Mouse (Mus musculus): ENCODE results near the gene Dnaic1. TPM values are rescaled to one million over a fixed set of nuclear protein-coding genes. Genes with fewer than 3 reads are reported as not detected.
A peak's percentile ranks its signal among the peaks of the same experiment; 100 is the strongest.

The Dnaic1 gene
- polyA plus RNA-seq, 1 experiment from 2014 or later: 1.4 TPM

- DNase-seq (ENCODE audit: low spot score): peak; percentile 79
- Histone ChIP-seq H3K36me3 (no peaks in the 10 kb centered on the region), H3K4me3 (no peak overlapping the region), H3K27ac (no peak overlapping the region), H3K27me3 (ENCODE audit: insufficient read depth, poor library complexity, severe bottlenecking) (0 out of 2 replicates have a peak, but pooled peaks cover 6% of the 10 kb centered on the region), H3K9me3 (no peaks in the 10 kb centered on the region), H3K4me1 (peaks cover 7% of the 10 kb centered on the region; the same call in 1 of the 2 replicates)
- WGBS: 29% methylated on average over 6 of the region's 6 CpGs
Observed at GRCm38 (mm10) chr4:41552529-41552928, 17.0 kb upstream of the Dnaic1 start.

GRCm38 (mm10) chr4:41553116-41553515 is 16.5 kb upstream of the Dnaic1 start:
- DNase-seq (ENCODE audit: low spot score): no peak
- Histone ChIP-seq H3K4me1 (peaks cover 7% of the 10 kb centered on the region; the same call in 1 of the 2 replicates), H3K27ac (no peak overlapping the region), H3K9me3 (no peaks in the 10 kb centered on the region), H3K4me3 (no peak overlapping the region), H3K36me3 (no peaks in the 10 kb centered on the region), H3K27me3 (ENCODE audit: insufficient read depth, poor library complexity, severe bottlenecking) (0 out of 2 replicates have a peak, but pooled peaks cover 6% of the 10 kb centered on the region)
- WGBS: 77% methylated on average over 11 of the region's 11 CpGs

- H3K36me3 ChIP-seq: no peaks in the 10 kb centered on the region
- H3K27ac ChIP-seq: peak overlapping the region; percentile 25; the same call in 1 of the 2 replicates
- no peak for DNase-seq (ENCODE audit: low spot score)
- H3K4me1 ChIP-seq: peaks cover 7% of the 10 kb centered on the region; the same call in 1 of the 2 replicates
- no peaks in the 10 kb centered on the region for H3K9me3 ChIP-seq
- H3K27me3 ChIP-seq (ENCODE audit: insufficient read depth, poor library complexity, severe bottlenecking): 0 out of 2 replicates have a peak, but pooled peaks cover 6% of the 10 kb centered on the region
- WGBS: 68% methylated on average over 14 of the region's 14 CpGs
- peak overlapping the region; percentile 8; the same call in 1 of the 2 replicates for H3K4me3 ChIP-seq
Observed at GRCm38 (mm10) chr4:41554994-41555663, 14.4 kb upstream of the Dnaic1 start.

- Histone ChIP-seq H3K9me3 (no peaks in the 10 kb centered on the region), H3K4me3 (no peak overlapping the region), H3K4me1 (peaks cover 7% of the 10 kb centered on the region; the same call in 1 of the 2 replicates), H3K36me3 (no peaks in the 10 kb centered on the region), H3K27me3 (ENCODE audit: insufficient read depth, poor library complexity, severe bottlenecking) (0 out of 2 replicates have a peak, but pooled peaks cover 6% of the 10 kb centered on the region), H3K27ac (no peak overlapping the region)
- 45% methylated on average over 5 of the region's 5 CpGs for WGBS
- DNase-seq (ENCODE audit: low spot score): no peak
Observed at GRCm38 (mm10) chr4:41556311-41556953, 13.1 kb upstream of the Dnaic1 start.

GRCm38 (mm10) chr4:41557092-41557491 is 12.5 kb upstream of the Dnaic1 start:
- Histone ChIP-seq H3K36me3 (no peaks in the 10 kb centered on the region), H3K9me3 (no peaks in the 10 kb centered on the region)
- WGBS: 67% methylated on average over 3 of the region's 3 CpGs

GRCm38 (mm10) chr4:41563297-41563696 is 6.3 kb upstream of the Dnaic1 start:
- H3K27ac ChIP-seq: no peak overlapping the region
- 83% methylated on average over 5 of the region's 5 CpGs for WGBS
- H3K4me1 ChIP-seq: peaks cover 10% of the 10 kb centered on the region
- no peaks in the 10 kb centered on the region for H3K9me3 ChIP-seq
- peaks cover 22% of the 10 kb centered on the region for H3K27me3 ChIP-seq (ENCODE audit: insufficient read depth, poor library complexity, severe bottlenecking)
- H3K4me3 ChIP-seq: no peak overlapping the region
- H3K36me3 ChIP-seq: no peaks in the 10 kb centered on the region
- DNase-seq (ENCODE audit: low spot score): no peak

More at GRCm38 (mm10) chr4:41557092-41557491, 12.5 kb upstream of the Dnaic1 start:
- peaks cover 7% of the 10 kb centered on the region; the same call in 1 of the 2 replicates for H3K4me1 ChIP-seq
- 0 out of 2 replicates have a peak, but pooled peaks cover 6% of the 10 kb centered on the region for H3K27me3 ChIP-seq (ENCODE audit: insufficient read depth, poor library complexity, severe bottlenecking)
- no peak overlapping the region for H3K4me3 ChIP-seq
- no peak overlapping the region for H3K27ac ChIP-seq
- DNase-seq (ENCODE audit: low spot score): no peak

GRCm38 (mm10) chr4:41566123-41566522 is 3.5 kb upstream of the Dnaic1 start:
- no peak overlapping the region for H3K4me3 ChIP-seq
- peaks cover 35% of the 10 kb centered on the region for H3K27me3 ChIP-seq (ENCODE audit: insufficient read depth, poor library complexity, severe bottlenecking)
- DNase-seq (ENCODE audit: low spot score): no peak
- H3K4me1 ChIP-seq: peaks cover 17% of the 10 kb centered on the region
- H3K9me3 ChIP-seq: no peaks in the 10 kb centered on the region
- WGBS: 6% methylated on average over 3 of the region's 3 CpGs
- no peak overlapping the region for H3K27ac ChIP-seq
- H3K36me3 ChIP-seq: no peaks in the 10 kb centered on the region

- Histone ChIP-seq H3K9me3 (no peaks in the 10 kb centered on the region), H3K4me3 (peak overlapping the region; percentile 86), H3K27me3 (ENCODE audit: insufficient read depth, poor library complexity, severe bottlenecking) (peaks cover 46% of the 10 kb centered on the region), H3K27ac (0 out of 2 replicates have a peak overlapping the region, but pooled peaks have one; percentile 83), H3K4me1 (peaks cover 17% of the 10 kb centered on the region), H3K36me3 (no peaks in the 10 kb centered on the region)
- WGBS: 5% methylated on average over 19 of the region's 19 CpGs
- DNase-seq (ENCODE audit: low spot score): no peak
Observed at GRCm38 (mm10) chr4:41568239-41568638, 1.3 kb upstream of the Dnaic1 start.

GRCm38 (mm10) chr4:41568682-41569410 is 729 bp upstream of the Dnaic1 start:
- H3K9me3 ChIP-seq: no peaks in the 10 kb centered on the region
- H3K36me3 ChIP-seq: no peaks in the 10 kb centered on the region
- peaks cover 47% of the 10 kb centered on the region for H3K27me3 ChIP-seq (ENCODE audit: insufficient read depth, poor library complexity, severe bottlenecking)
- 1% methylated on average over 58 of the region's 58 CpGs for WGBS
- peak; percentile 76 for DNase-seq (ENCODE audit: low spot score)
- peak overlapping the region; percentile 83 for H3K27ac ChIP-seq
- peaks cover 17% of the 10 kb centered on the region for H3K4me1 ChIP-seq
- H3K4me3 ChIP-seq: peak overlapping the region; percentile 86

GRCm38 (mm10) chr4:41571490-41571889 is 1.9 kb downstream of the Dnaic1 start:
- Histone ChIP-seq H3K9me3 (no peaks in the 10 kb centered on the region), H3K4me1 (peaks cover 17% of the 10 kb centered on the region), H3K36me3 (no peaks in the 10 kb centered on the region), H3K27ac (no peak overlapping the region), H3K27me3 (ENCODE audit: insufficient read depth, poor library complexity, severe bottlenecking) (peaks cover 42% of the 10 kb centered on the region), H3K4me3 (no peak overlapping the region)
- DNase-seq (ENCODE audit: low spot score): no peak
- 20% methylated on average over 5 of the region's 5 CpGs for WGBS

- peaks cover 10% of the 10 kb centered on the region for H3K4me1 ChIP-seq
- no peak overlapping the region for H3K4me3 ChIP-seq
- H3K27ac ChIP-seq: no peak overlapping the region
- H3K36me3 ChIP-seq: no peaks in the 10 kb centered on the region
- H3K27me3 ChIP-seq (ENCODE audit: insufficient read depth, poor library complexity, severe bottlenecking): peaks cover 24% of the 10 kb centered on the region; the same call in 1 of the 2 replicates
- 56% methylated on average over 4 of the region's 4 CpGs for WGBS
- no peaks in the 10 kb centered on the region for H3K9me3 ChIP-seq
- no peak for DNase-seq (ENCODE audit: low spot score)
Observed at GRCm38 (mm10) chr4:41573492-41573891, 3.9 kb downstream of the Dnaic1 start.

GRCm38 (mm10) chr4:41575914-41576313 is 6.3 kb downstream of the Dnaic1 start:
- WGBS: 33% methylated on average over 6 of the region's 6 CpGs
- Histone ChIP-seq H3K4me1 (peaks cover 5% of the 10 kb centered on the region; the same call in 1 of the 2 replicates), H3K4me3 (no peak overlapping the region), H3K9me3 (no peaks in the 10 kb centered on the region), H3K36me3 (no peaks in the 10 kb centered on the region), H3K27me3 (ENCODE audit: insufficient read depth, poor library complexity, severe bottlenecking) (peaks cover 13% of the 10 kb centered on the region; the same call in 1 of the 2 replicates), H3K27ac (no peak overlapping the region)
- DNase-seq (ENCODE audit: low spot score): no peak
